Mouse (Mus musculus): Measurements from ENCODE around the gene Cftr.

The Cftr gene

DNA sequence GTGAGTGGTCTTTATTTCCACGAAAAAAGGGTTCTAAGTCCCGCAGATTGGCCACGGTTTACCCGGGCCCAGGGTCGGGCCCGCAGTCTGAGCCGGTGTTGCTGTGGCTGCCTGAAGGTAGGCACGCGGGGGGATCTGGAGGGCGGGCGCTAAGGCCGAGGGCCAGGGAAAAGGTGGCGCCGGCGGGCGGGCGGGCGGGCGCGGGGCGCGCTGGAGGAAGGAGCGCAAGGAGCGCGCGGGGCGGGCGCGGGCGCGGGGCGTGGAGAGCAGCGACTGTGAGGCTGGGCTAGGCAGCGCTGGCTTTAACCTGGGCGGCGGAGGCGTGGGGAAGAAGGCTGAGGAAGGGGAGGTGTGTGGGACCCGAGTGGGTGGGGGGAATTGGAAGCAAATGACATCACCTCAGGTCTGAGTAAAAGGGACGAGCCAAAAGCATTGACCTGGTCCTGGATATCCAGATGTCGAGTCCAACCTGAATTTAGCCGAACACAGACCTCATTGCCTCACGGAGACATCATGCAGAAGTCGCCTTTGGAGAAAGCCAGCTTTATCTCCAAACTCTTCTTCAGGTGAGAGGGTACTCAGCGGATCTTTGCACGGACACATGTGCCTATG lies at the start of gene Cftr:
Gene Cftr (plus strand): TSS at position 377 of the 612 bp plus-strand sequence.
- CTCF ChIA-PET: no interaction called here

DNA sequence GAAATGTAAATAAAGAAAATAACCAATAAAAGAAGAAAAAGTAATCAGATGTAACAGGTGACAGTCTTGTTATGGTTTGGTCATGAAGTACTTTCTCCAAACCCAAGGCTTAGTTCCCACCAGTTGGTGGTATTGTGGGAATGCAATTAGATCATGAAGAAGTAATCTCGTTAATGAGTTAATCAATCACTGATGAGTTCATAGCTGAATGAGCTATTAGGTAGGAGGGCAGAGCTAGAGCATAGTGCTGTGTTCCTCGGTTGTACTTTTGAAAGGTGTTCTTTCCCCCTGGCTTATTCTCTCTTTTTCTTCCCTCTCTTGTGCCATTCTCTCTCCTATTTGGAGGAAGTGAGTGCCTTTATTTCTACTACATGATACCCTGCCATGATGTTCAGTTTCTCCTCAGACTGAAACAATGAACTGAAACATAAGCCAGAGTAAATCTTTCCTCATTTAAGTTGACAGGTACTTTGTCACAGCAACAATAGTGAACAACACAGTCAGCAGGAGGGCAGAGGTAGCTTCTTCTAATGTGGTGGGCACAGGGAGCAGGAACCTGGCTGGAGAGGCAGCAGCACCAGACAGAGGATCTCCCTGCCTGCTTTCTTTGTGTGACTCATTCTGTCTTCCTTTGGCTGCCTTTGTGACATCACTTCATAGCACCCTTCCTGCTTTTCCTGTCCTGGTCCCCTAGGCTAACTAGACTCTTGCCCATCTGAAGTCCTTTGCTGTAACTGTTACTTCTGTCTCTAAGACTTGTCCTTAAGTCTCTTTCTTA lies 43.1 kb upstream of the Cftr start:
- CTCF ChIA-PET: no interaction called here

DNA sequence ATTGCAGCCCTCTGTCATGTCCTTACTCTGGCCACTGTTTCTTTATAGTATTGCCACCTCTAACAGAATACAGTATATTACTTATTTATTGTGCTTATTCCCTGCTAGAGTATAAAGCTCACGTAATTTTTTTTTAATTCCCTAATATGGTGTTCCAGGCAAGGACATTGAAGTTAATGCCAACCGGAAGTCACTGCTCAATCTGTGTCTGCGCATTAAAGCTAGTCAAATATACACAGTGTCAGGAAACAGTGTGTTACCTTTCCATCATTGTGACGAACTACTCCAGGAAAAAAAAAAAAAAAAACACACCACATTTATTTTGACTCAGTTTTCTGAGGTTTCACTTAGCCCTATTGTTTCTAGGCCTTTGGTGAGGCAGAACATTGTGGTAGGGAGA lies 42.4 kb upstream of the Cftr start:
- CTCF ChIA-PET: no interaction called here

DNA sequence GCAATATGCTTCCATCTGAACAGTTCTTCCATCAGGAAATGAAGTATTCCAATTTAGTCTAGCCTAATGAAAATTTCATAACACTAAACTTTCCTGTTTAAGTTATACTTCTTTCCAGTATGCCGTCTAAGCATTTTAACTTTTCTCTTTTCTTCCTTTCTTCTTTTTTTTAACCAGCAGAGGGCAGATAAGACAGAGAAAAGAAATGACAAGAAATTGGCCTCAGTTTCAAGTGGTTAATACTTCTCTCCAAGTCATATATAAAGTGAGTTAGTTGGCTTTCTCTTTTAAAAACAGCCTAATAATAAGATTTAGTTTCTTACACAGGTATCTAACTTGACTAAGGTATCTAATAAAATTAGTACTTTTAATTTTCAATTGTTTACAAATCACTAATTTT lies 35.2 kb upstream of the Cftr start:
- CTCF ChIA-PET: no interaction called here

DNA sequence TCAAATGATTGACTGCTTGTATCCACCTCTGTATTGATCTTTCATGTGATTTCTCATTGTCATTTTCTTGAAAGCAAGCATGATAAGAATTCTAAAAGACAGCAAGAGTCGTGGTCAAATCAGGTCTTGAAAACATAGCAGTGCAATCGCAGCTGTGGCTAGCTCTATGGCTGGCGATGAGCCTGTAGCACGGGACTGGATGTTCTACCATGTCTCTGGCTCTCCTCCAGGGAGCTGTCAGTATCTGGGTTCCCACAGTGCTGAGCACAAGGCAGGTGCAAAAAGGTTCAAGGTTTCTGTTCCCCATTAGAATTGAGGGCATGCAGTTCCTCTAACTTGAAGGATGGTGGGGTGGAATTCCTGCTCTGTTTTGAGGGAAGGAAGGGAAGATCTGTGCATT lies 17.5 kb upstream of the Cftr start:
- CTCF ChIA-PET: no interaction called here

DNA sequence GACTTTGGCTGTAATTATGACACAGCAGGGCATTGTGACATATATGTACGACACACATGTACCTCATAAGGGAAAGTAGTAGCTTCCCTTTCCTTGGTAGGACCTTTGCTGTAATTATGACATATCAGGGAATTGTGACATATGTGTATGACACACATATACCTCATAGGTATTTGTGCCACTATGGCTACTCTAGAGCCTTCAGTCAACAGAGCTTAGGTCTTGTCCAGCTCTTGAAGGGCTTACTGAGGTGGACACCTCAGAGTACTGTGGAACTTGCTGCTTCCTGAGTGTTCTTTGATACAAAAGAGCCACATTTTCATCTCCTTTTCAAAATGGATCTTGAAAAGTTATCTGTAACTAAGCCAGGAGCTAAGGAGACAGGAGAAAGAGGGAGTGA lies 869 bp upstream of the Cftr start:
- CTCF ChIA-PET: no interaction called here

DNA sequence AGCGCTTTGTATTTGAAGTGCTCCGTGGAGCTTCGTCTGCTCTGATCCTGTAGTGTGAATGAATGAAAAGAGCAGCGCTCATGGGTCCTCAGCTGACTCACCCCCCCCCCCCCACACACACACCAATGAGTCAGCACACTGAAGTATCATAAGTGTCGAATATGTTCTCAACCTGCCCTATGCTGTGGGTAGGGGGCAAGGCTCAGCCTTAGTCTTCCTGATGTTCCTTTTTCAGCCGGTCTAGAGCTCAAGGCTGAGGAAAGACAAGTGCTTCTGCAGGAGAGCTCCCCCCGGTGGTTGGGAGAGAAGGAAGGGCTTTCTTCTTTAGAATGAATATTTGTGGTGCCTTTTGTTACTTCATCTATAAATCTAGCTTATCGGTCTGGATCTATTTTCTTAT lies 1.1 kb downstream of the Cftr start:
- CTCF ChIA-PET: no interaction called here

DNA sequence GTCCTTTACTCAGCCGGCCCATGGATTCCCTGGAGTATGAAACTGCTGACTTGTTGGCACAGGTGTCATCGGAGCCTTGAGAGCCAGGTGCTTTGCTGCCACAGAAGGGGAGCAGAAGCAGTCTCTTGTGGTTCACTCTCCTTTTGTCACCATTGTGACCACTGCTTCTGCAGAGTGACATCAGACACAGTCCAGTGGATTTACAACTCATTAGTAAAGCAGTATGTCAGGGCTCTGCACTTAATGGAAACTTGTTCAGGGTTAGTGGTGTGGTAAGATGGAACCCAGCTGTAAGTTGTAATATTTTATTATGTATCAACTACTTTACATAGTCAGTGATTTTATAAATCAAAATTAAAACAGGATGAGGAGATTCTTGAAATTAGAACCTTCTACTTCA lies 7.0 kb downstream of the Cftr start:
- CTCF ChIA-PET: no interaction called here

DNA sequence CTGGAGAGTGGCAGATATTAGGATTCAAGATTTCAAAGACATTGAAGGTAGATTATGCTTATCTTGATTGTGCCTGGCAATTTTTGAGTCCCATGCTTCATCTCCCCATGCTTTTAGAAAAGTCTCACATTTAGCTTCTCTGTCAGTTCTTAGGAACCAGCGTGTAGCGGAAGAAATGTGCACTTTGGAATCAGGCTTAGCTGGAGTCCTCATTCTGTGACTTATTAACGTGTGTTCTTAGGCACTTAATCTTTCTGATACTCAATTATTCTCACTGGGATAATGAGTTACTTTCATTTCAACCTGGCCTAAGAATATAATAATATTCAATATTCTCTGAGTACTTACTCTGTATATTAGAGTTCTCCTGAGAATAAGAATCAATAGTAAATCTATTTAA lies 10.2 kb downstream of the Cftr start:
- CTCF ChIA-PET: no interaction called here

DNA sequence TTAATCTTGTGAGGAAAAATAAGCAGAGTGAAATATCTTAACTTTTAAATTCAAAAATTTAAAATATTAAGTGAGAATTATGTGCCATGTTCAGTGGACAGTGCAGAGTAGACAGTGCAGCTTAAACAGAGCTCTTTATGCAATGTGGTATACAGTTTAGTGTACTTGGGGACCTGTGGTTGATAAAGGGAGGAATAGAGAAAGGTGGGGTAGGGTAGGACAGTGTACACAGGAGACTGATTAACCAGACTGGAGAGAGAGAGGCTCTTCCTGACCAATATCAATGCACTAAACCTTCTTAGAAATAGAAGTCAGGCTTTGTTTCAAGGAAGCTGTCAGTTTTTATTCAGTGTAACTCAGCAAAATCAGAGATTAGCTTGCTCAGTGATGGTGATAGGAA lies 12.4 kb downstream of the Cftr start:
- CTCF ChIA-PET: no interaction called here

DNA sequence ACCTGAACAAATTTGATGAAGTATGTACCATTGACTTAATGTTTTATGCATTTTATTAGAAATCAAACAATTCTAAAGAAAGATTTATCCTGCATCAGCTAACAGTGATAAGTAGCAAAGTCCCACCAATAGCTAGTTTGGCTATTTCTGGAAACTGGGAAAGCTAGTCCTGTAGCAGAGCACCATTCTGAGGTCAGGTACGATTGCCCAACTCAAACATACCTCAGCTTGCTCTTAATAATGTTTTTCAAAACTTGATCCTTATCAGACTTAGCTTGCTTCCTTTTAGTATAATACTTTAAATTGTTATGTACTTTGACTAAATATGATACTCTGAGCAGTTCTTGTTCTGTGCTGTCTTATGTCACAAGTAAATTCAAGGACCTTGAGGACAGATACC lies 50.2 kb downstream of the Cftr start:
- CTCF ChIA-PET: no interaction called here

DNA sequence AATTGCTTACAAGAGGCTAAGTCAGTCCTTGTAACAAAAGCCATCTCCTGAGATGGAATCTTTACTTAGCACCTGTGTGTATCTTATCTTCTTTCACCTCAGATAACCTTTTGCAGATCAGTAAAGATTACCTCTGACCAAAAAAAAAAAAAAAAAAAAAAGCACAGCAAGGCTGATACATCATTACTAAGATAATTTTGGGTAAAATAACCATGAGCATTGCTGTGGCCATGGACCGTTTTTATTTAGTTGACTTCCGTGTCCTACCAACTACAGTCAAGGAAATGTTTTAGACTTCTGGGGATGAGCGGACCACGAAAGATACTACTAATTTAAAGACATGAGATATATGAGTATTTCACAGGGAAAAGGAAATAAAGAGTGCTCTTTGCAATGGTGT lies 52.7 kb downstream of the Cftr start:
- CTCF ChIA-PET: no interaction called here

DNA sequence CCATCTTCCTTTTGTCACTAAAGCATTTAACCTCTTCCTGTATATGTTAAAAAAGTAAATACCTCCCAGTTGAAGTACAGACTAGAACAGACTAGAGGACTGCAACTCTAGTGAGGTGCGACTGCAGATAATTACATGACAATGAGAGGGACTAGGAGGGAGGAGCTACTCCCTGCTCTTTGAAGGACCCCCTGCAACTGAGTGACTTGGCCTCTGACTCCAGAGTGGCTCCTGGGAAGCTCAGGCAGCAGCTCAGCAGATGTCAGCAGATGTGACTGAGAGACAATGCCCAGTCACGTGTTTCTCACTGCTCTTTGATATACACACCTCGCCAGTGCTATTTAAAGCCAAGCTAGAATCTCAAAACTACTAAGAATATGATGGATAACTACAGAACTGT lies 54.7 kb downstream of the Cftr start:
- CTCF ChIA-PET: no interaction called here

DNA sequence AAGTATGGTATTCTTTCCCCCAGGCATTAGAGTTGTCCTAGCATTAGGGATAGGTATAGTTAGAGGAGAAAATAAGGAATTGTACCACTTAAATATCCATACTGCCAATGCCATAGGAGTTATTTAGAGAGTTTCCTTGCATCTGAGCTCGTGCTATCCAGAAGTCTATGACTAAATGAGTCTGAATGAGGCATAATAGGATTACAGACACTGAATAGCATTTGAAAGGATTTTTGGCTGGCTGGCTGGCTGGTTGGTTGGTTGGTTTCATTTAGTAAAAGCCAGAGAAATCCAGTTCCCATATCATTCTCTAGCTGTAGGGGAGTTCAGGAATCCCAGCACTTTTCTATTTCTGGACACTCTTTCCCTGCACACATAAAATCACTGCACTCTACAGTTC lies 76.0 kb downstream of the Cftr start:
- CTCF ChIA-PET: no interaction called here

DNA sequence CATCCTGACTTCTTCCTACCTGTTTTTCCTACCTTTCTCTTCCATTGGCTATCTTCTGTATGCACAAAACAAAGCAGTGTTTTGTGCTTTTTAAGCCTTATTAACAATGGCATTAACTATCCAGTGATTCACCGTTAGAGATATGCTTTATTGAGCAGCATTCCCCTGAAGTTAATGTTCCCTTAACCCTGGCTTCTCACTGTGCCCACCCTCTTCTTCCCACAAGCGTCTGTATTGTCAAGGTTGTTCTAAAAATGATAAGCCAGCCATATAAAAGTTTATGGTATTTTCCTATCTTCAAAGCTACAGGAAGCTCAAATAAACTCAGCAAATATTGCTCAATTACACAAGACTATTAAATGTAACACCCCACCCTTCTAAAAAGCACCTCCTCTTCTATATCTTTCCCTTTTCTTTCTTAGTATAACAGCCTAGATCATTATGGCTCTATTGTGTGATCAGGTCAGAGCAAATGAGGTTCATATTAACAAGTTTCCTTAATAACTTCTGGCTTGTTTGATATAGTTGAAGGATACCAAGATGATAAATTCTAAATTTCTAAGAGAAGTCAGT lies 77.5 kb downstream of the Cftr start:
- CTCF ChIA-PET: no interaction called here

DNA sequence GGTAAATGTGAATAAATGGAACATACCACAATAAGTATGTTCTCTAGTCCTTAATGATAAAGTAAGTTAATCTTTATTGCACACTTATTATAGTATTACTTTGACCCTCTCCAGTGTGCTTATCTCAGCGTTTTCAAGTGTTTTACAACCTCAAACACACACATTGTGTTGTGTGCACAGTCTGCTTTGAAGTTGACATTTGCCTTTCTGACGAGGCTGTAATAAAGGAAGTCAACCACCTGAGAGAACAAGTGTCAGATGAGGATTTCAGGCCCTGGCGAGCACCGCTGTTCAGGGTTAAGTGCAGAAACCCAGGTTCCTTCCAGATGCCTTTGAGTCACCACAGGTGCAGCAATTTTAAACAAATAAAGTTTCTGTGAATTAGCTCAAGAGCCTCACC lies 78.0 kb downstream of the Cftr start:
- CTCF ChIA-PET: no interaction called here

DNA sequence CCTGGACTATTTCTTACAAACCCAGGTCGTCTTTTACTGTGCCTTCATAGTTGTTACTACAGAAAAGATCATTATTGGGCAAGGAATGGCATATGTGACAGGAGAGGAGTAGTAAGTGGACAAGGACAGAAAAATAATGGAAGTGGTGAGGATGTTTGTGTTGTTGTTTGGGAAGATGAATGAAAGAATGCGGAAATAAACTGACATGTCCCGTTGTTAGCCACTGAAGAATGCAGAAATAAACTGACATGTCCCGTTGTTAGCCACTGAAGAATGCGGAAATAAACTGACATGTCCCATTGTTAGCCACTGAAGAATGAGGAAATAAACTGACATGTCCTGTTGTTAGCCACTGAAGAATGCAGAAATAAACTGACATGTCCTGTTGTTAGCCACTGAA lies 84.1 kb downstream of the Cftr start:
- CTCF ChIA-PET: no interaction called here

DNA sequence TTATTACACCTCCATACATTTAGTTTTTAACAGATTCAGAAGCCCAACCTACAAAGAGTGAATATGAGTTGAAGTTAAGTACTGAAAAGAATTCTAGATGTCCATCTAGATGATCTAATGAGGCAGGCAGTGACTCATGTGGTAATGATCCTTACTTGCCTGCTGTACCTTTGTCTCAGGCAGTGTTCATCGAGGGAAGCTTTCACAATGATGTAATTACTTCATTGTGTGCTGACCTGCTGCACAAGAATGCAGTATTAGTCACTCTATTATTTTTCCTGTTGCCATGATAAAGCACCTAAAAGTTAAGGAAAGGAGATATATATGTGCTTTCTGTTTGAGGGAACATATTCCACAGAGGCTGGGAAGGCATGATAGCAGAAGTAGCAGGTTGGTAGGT lies 100.5 kb downstream of the Cftr start:
- CTCF ChIA-PET: no interaction called here

DNA sequence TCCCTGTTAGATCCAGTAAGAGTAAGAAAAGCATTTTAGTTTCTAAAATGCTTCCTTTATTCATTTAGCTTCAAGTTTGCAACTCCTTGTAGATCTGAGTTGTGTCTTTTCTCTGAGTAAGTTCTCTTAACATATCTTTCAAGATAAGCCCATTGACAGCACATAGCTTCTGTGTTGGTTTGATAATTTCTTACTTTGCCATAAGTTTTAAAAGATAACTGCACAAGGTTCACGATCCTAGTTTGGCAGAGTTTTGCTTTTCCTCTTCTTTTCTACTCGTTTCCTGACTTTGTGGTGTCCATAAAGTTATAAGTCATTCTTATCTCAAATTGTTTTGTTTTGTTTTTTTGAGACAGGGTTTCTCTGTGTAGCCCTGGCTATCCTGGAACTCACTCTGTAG lies 130.3 kb downstream of the Cftr start:
- CTCF ChIA-PET: no interaction called here

DNA sequence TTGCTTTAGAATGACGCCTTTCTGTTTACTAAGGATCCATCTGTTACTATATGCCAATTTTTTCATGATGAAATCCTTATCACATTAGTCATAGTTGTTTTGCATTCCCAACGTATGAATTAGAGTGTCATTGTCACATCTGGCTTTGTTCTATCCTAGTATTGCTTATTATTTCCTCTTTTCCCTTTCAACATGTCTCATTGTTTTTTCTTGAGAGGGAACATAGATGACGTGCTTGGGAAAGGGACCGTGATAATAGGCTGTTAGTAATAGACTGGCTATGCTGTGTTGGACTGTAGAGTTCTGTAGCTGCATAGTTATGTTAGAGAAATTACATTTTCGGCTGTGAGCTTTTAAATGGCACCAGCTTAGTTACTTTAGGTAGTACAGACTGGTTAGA lies 131.6 kb downstream of the Cftr start:
- CTCF ChIA-PET: no interaction called here

DNA sequence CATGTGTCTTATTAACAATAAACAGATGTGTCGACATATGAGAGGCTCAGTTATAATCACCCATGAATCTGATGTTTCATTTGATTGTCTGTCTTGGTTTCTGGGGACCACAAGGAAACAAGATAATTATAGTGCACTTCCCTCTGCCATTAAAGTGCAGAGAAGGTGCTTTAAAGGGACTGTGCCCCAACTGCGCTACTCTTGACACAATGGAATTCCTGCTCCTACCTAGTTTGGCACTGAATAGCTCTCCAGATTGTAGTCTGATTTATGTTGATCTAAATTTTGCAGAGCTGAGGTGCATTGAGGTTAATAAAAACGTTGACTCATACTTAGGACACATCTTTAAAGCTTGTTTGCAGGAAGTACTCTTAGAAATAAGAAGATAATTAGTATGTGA lies 132.7 kb downstream of the Cftr start:
- CTCF ChIA-PET: no interaction called here

DNA sequence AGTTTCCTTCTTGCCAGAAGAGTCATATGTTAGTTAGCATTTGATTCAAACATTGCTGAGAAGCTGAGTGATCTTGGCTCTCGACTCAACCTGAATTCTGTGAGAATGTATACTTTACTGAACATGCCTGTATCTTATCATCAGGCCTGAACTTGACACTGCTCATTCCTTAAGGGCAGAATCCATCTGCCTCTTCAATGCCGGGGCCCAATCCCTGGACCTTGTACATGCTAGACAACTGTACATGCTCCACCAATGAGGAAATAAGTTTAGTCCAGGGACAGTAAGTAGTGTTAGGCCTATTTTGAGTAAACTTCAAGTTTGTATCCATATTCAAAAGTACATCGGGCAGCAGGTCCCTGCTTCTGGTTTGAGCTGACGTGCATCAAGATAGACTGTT lies 134.6 kb downstream of the Cftr start:
- CTCF ChIA-PET: no interaction called here

DNA sequence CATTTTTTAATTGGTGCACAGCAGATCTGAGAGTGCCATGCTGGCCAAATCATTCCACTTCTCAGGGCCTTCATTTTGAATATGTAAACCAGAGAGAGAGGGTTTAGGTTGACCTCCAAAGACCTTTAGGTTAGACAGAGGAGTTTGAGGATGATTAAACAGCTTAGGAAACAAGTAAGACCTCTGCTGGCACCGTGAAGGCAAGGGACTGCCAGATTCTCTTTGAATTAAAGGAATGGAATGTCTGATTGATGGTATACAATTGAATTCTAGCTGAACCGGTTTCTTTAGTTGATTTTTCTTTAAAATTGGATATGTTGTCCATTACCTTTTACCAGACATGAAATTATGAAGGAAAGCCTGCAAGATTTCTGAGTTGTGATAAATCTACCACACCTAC lies 140.5 kb downstream of the Cftr start:
- CTCF ChIA-PET: no interaction called here

DNA sequence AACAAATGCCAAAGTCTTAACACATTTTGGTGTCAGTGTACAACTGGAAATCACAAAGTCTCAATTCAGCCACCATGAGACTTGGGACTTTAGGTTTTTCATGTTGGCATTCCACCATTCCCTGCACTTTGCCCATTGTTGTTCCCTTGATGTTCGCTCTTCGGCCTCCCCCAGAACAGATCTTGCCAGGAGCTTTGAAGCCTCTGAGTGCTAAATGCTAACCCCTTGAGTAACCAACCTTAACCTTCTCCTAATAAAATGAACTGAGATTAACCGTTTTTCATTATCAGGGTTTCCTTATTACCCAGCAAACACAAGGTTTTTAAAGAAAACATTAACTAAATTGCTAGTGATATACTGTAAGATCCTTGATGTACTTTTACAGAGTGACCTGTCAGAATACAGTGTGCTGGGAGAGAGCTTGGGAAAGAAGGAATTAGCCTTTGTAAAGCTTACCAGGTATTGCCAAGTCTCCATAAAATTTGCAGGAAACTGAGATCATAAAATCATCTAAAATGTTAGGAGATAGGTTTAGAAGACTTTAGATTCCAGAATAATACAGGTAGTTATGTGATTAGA lies 144.0 kb downstream of the Cftr start:
- CTCF ChIA-PET: no interaction called here

Data from spleen, embryonic (tissue).